Mouse (Mus musculus) Muller cell, postnatal 12 days (primary cell): ENCODE data around the gene Kmo.

Experiments used
- DNase-seq: peaks from one replicate; pipeline ENCODE4 v3.0.0-alpha.2; 2015; ENCODE audit errors: inconsistent ontology term

Kmo gene

DNA sequence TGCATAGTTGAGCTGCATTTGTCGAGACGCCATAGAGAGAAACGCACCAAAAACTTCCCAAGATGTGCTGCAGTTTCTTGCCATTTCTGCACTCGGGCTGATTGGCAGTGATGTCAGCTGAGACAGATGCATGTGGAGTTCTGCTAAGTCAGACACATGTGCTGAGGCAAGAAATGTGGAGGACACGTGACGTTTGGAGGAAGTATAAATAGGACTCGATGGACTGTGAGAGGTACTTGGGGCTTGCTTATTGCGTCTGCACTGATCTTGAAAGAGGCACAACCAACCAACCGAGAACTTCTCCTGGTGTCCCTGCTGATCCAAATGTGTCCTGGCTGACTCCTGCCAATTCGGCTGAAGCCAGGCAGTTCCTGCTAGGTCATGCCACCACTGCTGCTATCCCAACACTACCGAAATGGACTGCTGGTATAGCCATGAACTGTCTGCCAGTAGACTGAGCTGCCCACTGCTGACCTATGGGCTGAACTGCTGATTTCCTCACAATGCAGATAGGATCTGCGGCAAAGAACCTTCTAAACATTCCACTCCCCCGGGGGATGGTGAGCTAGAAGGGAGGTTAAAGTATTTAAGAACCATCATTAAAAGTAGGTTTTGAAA lies at the start of gene Kmo:
Gene Kmo (plus strand): TSS at position 568 of the 618 bp plus-strand sequence.
- no peak for DNase-seq

DNA sequence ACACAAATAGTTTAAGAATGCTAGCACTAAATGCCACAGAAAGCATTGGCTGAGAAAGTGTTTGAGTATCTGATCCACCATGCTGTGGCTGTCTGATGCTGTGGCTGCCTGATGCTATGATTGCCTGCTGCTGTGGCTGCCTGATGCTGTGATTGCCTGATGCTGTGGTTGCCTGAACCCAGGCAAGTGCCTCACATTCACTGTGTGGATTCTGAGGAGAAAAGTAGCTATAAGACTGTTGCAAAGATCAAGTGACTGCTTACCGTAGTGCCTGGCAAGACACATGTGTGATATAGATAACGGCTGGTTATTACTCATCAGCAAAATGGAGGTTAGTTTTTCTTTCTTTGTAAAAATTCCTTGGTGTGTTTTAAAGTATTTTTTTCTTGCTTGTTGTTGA lies 46.1 kb upstream of the Kmo start:
- DNase-seq, result no peak

DNA sequence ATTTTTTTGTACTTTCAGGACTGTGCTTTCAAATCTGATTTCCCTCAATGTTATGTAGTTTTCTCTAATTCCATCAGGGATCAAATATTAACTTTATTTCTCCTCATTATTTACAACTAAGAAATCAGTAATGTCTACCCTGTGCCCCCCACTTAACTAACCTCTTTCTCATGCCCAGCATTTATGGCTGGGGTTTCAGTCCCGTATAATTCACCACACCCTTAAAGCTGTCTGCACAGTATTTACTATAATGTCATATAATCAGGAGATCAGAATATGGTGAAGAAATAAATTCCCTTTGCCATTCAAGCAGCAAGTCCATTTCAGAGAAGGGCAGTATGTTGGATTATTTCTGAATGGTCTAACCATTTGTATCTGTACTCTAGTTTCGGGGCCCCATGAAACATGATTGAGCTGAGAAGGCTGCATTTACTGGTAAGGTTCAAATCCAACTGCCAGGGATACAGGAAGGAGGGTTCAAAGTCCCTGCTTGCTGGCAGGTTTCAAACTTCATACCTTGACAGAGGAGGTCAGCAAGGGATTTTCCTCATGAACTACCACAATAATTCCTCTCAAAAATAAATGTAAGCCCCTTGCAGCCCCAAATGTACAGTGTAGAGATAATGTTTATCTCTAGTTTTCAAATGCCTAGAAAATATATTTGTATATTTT lies 41.6 kb upstream of the Kmo start:
- DNase-seq, result no peak

DNA sequence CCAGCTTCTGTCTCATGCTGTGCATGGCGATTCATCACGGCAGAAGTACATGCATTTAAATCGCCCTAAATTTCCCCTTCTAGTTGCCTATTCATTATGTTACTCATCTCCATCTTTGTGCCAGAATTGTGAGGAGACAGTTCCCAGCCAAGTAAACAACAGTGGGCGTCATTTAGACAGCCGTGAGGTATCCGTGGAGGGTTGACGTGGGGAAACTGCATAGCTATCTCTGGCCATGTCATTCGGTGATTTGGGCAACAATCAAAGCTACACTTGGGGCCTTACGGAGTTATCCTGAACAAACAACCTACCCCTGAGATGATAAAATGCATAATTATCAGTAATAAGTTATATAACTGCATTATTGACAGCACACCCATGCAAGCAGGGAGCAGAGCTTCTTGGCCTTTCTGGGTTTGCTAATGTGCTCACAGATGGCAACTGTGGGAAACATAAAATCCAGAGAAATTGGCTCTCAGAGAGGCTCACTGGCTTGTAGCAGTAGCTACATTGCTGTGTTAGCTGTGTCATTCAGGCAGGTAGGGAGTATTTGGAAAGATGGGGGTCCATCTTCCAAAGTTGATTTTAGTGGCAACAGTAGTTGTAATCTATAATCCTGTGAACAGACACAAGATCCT lies 40.5 kb upstream of the Kmo start:
- peak; percentile 20 for DNase-seq

DNA sequence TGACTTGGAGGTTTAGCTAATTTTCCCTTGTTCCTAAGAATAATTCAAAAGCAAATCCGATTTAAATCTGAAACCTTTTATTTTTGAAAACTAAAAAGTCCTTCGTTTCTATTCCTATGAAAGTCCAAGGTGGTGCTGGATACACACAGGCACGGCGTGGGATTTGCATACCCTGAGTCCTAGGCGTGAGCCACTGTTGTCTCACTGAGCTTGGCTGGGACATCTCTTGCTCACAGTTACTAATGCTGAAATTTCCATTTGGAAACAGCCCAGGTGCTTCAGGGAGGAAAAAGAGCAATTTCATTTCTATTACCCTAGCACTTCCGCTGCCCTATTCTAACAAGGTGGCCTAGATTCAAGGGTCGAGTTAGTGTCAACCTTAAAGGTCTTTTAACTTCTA lies 39.8 kb upstream of the Kmo start:
- DNase-seq, result no peak

DNA sequence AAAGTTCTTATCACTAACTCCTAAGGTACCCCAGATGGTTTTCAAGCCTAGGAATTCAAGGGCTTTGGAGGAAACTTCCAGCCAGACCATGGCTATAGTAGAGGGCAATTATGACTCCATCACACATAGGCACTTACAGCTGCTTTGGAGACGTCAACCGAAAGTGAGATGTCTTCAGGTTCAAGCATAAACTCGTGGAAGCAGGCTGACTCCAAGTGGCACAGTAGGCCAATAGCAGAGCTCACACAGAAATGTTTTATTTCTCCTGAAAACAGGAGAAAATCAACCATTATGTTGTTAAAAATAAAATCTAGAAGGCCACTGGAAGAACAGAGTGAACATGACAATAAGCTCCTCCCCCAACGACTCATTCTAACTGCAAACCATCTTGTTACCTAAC lies 37.4 kb upstream of the Kmo start:
- DNase-seq, result no peak

DNA sequence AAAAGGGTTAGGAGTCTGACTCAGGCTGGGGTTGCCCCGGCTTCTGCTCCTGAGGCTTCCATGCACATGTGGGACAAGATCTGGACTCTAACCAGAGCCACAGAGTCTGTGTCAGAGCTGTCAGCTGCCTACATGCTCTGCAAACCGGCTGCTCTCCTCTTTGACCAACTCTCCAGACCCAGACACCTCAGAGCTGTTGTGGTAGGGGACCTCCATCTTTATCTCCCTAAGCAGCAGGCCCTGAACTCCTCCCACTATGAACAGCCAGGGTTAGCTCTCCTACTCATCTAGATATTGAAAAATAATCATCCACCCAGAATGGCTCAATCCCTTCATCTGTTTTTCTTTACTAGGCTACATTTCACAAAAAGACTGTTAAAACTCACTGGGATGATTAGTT lies 34.9 kb upstream of the Kmo start:
- DNase-seq, result no peak

DNA sequence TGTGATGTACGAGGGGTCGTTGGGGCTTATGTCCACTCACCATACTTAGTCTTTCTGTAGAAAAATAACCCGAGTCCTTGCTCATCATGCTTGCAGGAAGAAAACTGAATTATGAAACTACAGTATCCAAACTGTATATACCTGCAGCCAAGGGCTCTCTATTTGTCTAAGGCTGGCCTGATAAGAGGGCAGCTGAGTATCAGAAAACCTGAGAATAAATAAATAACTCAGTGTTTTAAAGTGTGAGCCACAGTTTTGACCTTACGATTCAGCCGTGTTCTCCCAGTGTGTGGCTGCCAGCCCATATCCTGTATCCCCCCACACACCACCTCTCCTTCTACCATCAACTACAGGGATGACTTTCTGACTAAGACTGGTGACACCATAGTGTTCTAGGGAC lies 33.5 kb upstream of the Kmo start:
- no peak for DNase-seq

DNA sequence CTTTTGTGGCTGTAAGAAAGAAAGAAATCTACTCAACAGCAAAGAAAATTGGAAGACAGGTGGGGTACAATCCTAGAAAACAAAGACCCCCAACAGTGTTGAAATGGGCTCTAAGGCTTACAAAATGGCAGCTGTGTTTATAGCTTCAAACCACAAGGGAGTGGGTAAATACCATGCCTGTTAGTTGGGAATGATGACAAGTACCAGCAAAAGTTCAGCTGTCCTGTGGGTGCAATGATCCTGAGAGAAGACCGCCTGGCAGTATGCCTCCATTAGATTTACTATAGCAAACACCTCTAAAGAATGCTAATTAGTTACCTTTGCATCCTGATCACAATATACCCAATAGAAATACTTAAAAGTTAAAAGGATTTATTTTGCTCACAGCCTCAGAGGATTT lies 27.3 kb upstream of the Kmo start:
- DNase-seq, result no peak

DNA sequence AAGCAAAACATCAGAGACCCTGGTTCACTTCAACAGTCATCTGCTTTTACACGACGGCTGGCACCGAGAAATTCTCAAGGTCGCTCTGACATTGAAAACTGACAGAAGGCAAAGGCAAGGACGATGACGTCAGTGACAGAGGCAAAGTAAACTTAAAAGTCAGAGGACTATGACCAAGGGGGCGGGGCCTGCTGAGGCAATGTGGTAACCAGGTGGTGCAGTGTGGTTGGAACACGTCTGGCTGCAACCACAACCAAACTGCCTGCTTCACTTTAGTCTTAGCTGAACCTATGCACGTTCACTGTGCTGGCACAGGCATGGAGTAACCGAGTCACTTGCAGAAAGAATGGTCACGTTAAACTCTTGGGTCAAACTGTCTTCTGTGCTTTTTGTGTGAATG lies 17.9 kb upstream of the Kmo start:
- DNase-seq, result no peak

DNA sequence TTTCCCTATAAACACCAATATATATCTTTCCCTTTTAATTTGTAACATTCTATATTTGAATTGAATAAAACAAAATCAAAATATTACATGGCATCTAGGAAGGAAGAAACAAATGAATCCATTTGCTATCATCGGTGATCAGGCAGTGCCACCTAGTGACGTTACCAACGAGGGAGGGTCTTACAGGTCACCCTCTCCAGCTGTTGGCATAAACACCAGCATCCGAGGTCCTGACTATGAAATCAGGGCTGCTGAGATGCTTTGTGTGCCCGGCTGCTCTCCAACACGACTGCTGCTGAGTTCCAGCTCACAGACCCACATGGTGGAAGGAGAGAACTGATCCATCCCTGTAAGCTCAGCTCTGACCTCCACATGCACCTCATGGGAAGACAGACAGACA lies 16.8 kb upstream of the Kmo start:
- DNase-seq, result peak; percentile 9

DNA sequence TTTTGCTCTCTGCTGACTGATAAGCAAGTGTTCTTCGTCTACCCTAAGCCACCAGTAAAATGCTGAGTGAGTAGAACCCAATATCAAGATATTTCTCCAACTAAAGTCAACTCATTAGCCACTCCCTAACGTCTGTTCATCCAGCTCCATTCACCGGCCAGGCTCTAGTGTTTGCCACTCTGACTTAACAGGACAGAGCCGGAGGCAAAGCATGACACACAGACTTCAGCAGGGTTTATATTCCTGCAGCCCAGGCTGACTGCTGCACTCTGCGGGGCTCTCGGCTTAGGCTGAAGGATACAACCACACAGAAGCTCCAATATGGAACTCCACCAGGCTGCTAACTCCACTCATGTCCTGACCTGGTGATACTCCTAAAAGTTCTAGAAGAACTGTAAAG lies 12.9 kb upstream of the Kmo start:
- no peak for DNase-seq

DNA sequence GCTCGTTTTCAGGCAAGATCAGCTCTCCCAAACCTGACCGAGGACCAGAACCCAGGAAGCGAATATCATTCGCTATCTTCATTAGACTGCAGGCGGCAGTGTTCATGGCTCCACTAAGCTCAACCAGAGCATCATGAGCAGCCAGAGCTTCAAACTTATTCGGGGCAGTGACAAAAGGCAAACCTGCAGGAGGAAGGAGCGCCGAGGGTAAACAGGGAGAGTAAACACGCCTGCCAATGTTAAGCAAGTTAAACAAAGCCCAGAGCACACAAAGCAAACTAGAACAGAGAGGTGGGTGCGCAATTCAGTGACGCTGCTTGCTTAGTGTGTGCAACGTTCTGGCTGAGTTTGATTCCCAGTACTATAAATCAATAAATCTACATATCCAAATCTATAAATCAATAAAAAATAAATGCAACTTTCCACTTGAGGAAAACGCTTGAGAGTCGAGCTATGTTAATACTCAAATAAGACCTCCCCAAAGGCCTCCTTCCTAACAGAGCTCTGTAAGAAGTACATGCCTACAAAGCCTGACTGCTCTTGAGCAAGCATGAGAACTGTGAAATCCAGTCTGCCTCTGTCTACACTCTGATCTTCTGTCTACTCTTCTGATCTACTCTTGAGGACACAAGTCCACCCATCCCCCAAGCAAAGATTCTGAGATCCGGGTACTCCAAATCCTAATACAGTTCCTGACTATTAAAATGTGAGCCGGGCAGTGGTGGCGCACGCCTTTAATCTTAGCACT lies 12.2 kb upstream of the Kmo start:
- no peak for DNase-seq

DNA sequence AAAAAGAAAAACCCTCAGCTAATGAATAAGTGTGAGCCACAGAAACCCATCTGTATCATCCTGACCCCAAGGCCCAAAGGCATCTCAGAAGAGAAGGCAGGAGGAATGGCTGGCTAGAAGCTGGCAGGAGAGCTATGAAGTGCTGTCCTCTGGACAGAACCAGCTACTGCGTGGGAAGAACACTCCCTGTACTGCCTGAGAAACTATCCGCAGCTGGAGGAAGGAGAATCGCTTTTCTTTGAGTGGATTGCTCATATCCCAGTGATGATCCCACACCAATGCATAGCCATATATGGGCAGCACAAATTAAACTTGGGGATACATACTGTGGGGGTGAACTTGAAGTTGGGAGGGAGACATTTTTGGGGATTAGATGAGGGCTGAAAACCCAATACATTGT lies 11.5 kb upstream of the Kmo start:
- no peak for DNase-seq

DNA sequence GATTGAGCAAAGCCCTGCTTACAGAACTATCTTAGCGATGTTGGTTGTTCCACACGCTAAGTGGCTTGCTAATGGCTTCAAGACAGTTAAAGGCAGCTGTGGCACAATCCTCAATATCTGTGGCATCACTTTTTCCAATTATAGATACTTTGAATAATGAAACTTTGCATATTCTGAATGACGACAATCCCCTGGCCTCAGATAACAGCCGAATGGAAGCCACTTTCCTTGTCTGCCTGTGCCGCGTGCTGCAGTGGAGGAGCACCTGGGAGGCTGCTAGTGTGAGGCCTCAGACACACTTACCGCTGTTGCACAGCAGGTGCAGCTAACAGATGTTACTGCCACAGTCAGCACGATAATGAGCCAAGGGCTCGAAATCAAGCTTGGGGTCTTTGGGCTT lies 5.2 kb upstream of the Kmo start:
- no peak for DNase-seq

DNA sequence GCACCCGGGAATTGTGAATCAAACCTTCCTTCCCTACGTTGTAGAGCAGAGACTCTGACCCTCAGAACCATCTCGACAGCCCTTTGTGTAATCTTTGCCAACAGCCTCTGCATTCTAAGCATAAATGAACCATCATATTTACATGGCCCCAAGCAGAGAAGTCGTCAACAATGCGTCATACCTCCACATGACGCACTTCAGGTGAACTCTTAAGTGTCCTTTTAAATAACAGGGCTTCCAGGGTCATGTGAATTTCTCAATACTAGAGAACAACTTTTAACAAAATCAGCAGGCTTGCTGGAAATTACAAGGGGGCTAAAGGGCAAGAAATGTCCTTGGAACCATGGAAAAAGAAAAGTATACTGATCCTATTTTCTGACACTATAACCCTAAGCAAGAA lies 3.5 kb downstream of the Kmo start:
- no peak for DNase-seq

DNA sequence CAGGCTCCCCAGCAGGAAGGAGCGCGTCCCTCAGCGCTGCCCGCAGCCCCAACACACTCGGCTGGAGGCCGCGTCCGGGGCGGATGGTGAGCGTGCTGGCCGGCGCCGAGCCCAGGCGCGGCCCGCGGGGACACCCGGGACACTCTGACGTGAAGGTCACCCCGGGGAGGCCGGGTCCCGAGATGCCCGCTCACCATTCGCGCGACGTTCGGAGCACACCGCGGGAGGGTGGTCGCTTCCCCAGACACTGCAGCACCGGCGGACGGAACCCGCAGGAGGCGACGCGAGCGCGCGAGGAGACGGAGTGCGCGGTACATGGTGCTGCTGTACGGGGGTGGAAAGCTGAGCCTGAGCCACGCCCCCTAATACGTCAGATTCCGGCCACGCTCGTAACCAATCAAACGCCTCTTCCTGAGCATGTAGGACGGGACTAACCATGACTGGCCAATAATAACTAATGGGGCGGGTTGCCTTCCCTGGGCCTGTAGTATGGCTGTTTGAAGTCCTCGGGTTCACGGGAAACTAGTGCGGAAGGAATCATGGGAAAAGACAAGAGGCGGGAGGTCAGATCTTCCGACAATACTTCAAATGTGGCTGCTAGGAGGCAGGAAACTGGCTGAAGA lies 5.2 kb downstream of the Kmo start, which contains the start of gene Fh1:
Gene Fh1 (minus strand): TSS at position 379 of the 623 bp plus-strand sequence.
- DNase-seq, result peak; percentile 97

DNA sequence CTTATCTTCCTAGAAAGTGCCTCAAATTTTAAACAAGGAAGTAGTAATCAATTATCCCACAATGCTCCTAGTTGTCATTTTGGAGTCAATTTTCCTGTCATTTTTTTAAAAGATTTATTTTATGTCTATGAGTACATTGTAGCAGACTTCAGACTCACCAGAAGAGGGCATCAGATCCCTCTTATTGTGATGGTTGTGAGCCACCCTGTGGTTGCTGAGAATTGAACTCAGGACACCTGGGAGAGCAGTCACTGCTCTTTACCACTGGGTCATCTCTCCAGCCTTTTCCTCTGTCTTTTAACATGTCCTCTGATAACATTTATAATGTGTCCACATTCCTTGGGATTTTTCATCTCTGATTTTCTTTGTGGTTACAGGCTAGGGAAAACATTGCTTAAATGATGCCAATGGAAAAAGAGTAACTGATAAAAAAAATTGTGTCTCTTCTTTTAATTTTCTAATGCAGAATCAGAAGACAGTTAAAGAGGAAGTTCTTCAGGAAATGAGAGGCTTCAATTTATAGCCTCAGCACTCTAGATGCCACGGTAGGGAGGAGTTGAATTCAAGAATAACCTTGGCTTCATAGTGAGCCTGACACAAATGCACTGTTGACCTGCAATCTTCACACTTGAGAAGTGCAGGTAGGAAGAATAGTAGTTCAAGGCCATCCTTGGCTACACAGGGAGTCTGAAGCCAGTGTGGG lies 6.0 kb downstream of the Kmo start:
- no peak for DNase-seq

DNA sequence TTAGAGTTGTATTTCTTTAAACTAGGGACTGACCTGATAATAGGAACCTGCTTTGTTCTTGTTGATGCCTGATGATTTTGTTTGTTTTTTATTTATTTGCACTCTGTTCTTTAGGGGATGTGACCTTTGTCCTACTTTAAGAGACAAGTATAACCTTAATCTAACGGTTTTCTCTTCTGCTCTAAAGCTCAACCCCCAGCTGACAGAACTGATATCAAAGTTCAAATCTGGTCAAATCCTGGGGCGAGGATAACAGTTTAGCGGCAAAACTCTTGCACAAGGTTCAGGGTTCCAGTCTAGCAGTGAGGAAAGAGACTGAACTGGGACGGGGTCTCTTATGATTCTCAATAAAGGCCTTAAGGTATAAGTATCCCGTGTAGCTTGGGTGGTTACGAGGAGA lies 9.1 kb downstream of the Kmo start:
- no peak for DNase-seq

DNA sequence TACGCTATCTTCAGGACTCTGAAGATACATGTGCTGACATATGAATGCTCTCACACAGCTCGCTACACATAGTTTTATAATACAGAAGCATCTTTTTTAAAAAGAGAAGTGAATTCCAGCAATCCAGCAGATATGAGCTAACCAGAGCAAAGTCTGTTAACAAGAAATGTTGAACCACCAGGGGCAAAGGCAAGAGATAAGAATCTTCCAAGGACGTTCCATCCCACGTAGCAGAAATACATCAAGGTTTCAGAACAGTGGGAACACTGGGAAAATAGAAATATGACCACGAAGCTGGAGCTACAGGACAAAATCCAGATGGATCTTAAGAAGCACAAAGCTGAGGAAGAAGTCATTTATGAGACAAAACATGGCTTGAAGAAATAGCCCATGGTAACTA lies 10.2 kb downstream of the Kmo start:
- DNase-seq, result no peak

DNA sequence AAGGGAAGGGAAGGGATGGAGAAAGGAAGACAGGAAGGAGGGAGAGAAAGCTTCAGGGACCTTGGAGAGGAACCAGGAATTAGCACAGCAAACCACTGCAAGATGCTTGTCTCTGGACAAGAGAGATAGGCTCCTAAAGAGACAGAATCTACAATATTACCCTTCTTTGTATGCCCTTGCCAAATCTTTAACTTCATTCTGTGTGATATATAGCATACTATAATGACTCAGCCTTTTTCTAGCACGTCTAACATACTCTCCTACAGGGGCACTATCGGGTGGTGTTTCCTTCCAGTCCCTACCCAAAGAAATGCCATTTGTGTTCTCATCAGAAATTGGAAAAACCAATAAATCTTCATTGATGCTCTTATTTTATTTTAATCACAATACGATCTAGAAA lies 10.9 kb downstream of the Kmo start:
- DNase-seq, result no peak
